Mouse (Mus musculus) heart, embryonic 12.5 days (tissue): Measurements from ENCODE around the gene Gm37240. TPM values are rescaled to one million over a fixed set of nuclear protein-coding genes. Genes with fewer than 3 reads are reported as not detected.

Source experiments
- ATAC-seq: fragments of 200-750 bp; cut with Nextera tagmentation; 2 replicates; pipeline ENCODE4 v1.8.0; 2017; ENCODE audit warnings: moderate TSS enrichment, moderate library complexity; ENCODE audit not compliant: insufficient number of reproducible peaks, low FRiP score
- H3K27ac ChIP-seq: fragments of 300-500 bp; sonication (generic); 2 replicates; pipeline ENCODE4 v1.5.1; 2016; ENCODE audit warnings: mild to moderate bottlenecking, moderate library complexity; ENCODE audit not compliant: poor library complexity, severe bottlenecking
- H3K27me3 ChIP-seq: fragments of 300-500 bp; sonication (generic); replicated peaks from 2 replicates; pipeline ENCODE4 v1.6.1; 2016; ENCODE audit warnings: mild to moderate bottlenecking, moderate library complexity
- H3K36me3 ChIP-seq: fragments of 300-500 bp; sonication (generic); 2 replicates; pipeline ENCODE4 v1.6.1; 2016; ENCODE audit warnings: mild to moderate bottlenecking, moderate library complexity
- H3K4me1 ChIP-seq: fragments of 300-500 bp; sonication (generic); replicated peaks from 2 replicates; pipeline ENCODE4 v1.6.1; 2016; ENCODE audit warnings: mild to moderate bottlenecking
- H3K4me2 ChIP-seq: fragments of 300-500 bp; sonication (generic); 2 replicates; pipeline ENCODE4 v1.6.1; 2016; ENCODE audit warnings: mild to moderate bottlenecking, moderate library complexity
- H3K4me3 ChIP-seq: fragments of 300-500 bp; sonication (generic); 2 replicates; pipeline ENCODE4 v1.5.1; 2016; ENCODE audit warnings: mild to moderate bottlenecking
- H3K9ac ChIP-seq: fragments of 300-500 bp; sonication (generic); 2 replicates; pipeline ENCODE4 v1.6.1; 2016; ENCODE audit warnings: mild to moderate bottlenecking, moderate library complexity
- H3K9me3 ChIP-seq: fragments of 300-500 bp; sonication (generic); replicated peaks from 2 replicates; pipeline ENCODE4 v1.6.1; 2016; ENCODE audit warnings: mild to moderate bottlenecking, moderate library complexity
- WGBS: fragments of 180-500 bp; shearing (Covaris S2); methylation state at CpG from one replicate; pipeline ENCODE4 v1.1.7; 2016; 5-methylcytosine and 5-hydroxymethylcytosine counted together
- polyA plus RNA-seq: library from polyadenylated mRNA; unstranded; fragments of >200 nt; fragmentation: Nextera tagmentation; extraction: Ambion mirVana; gene quantifications from 2 replicates; pipeline ENCODE4 v1.2.1, GENCODE M21; 2016

Gene Gm37240
- polyA plus RNA-seq, 1 experiment from 2014 or later, result 4.6 TPM

GRCm38 (mm10) chr3:85521311-85521907 lies 365.9 kb downstream of the Gm37240 start:
- Histone ChIP-seq H3K9me3 (0 out of 2 replicates have a peak, but pooled peaks cover 6% of the 10 kb centered on the region), H3K36me3 (no peaks in the 10 kb centered on the region), H3K27me3 (no peaks in the 10 kb centered on the region), H3K27ac (no peak overlapping the region), H3K4me3 (no peak overlapping the region), H3K4me2 (no peak overlapping the region), H3K4me1 (peaks cover 26% of the 10 kb centered on the region), H3K9ac (no peak overlapping the region)
- WGBS, result 70% methylated on average over 1 of the region's 1 CpGs
- no peak for ATAC-seq

GRCm38 (mm10) chr3:85518668-85519067 lies 368.6 kb downstream of the Gm37240 start:
- H3K27ac ChIP-seq, result peak overlapping the region; percentile 76
- peak; percentile 22; the same call in 1 of the 2 replicates for ATAC-seq
- H3K4me1 ChIP-seq, result peaks cover 37% of the 10 kb centered on the region
- H3K4me2 ChIP-seq, result no peak overlapping the region
- H3K9ac ChIP-seq, result no peak overlapping the region
- WGBS, result 41% methylated on average over 8 of the region's 8 CpGs
- H3K36me3 ChIP-seq, result no peaks in the 10 kb centered on the region
- H3K27me3 ChIP-seq, result no peaks in the 10 kb centered on the region; the same call in 1 of the 2 replicates
- no peaks in the 10 kb centered on the region for H3K9me3 ChIP-seq
- H3K4me3 ChIP-seq, result no peak overlapping the region

GRCm38 (mm10) chr3:85518072-85518471 lies 369.2 kb downstream of the Gm37240 start:
- no peaks in the 10 kb centered on the region; the same call in 1 of the 2 replicates for H3K27me3 ChIP-seq
- ATAC-seq, result peak; percentile 57
- H3K27ac ChIP-seq, result peak overlapping the region; percentile 76
- WGBS, result 50% methylated on average over 1 of the region's 1 CpGs
- no peak overlapping the region for H3K4me2 ChIP-seq
- peaks cover 37% of the 10 kb centered on the region for H3K4me1 ChIP-seq
- no peak overlapping the region for H3K4me3 ChIP-seq
- no peaks in the 10 kb centered on the region for H3K9me3 ChIP-seq
- no peaks in the 10 kb centered on the region for H3K36me3 ChIP-seq
- H3K9ac ChIP-seq, result no peak overlapping the region

- Histone ChIP-seq H3K27ac (no peak overlapping the region), H3K9me3 (no peaks in the 10 kb centered on the region), H3K27me3 (no peaks in the 10 kb centered on the region; the same call in 1 of the 2 replicates), H3K4me3 (no peak overlapping the region), H3K4me2 (no peak overlapping the region), H3K9ac (no peak overlapping the region), H3K36me3 (no peaks in the 10 kb centered on the region), H3K4me1 (peaks cover 37% of the 10 kb centered on the region)
- 70% methylated on average over 11 of the region's 11 CpGs for WGBS
- ATAC-seq, result no peak
Observed at GRCm38 (mm10) chr3:85516739-85517396, 370.4 kb downstream of the Gm37240 start.

GRCm38 (mm10) chr3:85514700-85515099 lies 372.6 kb downstream of the Gm37240 start:
- Histone ChIP-seq H3K36me3 (no peaks in the 10 kb centered on the region), H3K9ac (no peak overlapping the region), H3K4me3 (no peak overlapping the region), H3K27ac (peak overlapping the region; percentile 1; the same call in 1 of the 2 replicates), H3K4me2 (no peak overlapping the region), H3K4me1 (peaks cover 37% of the 10 kb centered on the region), H3K27me3 (no peaks in the 10 kb centered on the region; the same call in 1 of the 2 replicates), H3K9me3 (no peaks in the 10 kb centered on the region)
- WGBS, result 42% methylated on average over 11 of the region's 11 CpGs
- ATAC-seq, result peak; percentile 15; the same call in 1 of the 2 replicates

GRCm38 (mm10) chr3:85508717-85509279 lies 378.5 kb downstream of the Gm37240 start:
- Histone ChIP-seq H3K9me3 (no peaks in the 10 kb centered on the region), H3K4me1 (no peaks in the 10 kb centered on the region), H3K36me3 (no peaks in the 10 kb centered on the region), H3K4me3 (no peak overlapping the region), H3K27me3 (no peaks in the 10 kb centered on the region; the same call in 1 of the 2 replicates), H3K4me2 (no peak overlapping the region), H3K27ac (no peak overlapping the region), H3K9ac (no peak overlapping the region)
- 79% methylated on average over 5 of the region's 5 CpGs for WGBS
- ATAC-seq, result no peak

GRCm38 (mm10) chr3:85500096-85500495 lies 387.2 kb downstream of the Gm37240 start:
- Histone ChIP-seq H3K4me1 (no peaks in the 10 kb centered on the region), H3K4me3 (no peak overlapping the region), H3K36me3 (no peaks in the 10 kb centered on the region), H3K9me3 (peaks cover 6% of the 10 kb centered on the region; the same call in 1 of the 2 replicates), H3K4me2 (no peak overlapping the region), H3K27ac (no peak overlapping the region), H3K9ac (no peak overlapping the region), H3K27me3 (no peaks in the 10 kb centered on the region; the same call in 1 of the 2 replicates)
- WGBS, result 74% methylated on average over 3 of the region's 3 CpGs
- no peak for ATAC-seq

GRCm38 (mm10) chr3:85496146-85496545 lies 391.2 kb downstream of the Gm37240 start:
- no peaks in the 10 kb centered on the region for H3K36me3 ChIP-seq
- ATAC-seq, result no peak
- 80% methylated on average over 4 of the region's 4 CpGs for WGBS
- H3K4me2 ChIP-seq, result no peak overlapping the region
- no peaks in the 10 kb centered on the region for H3K27me3 ChIP-seq
- no peak overlapping the region for H3K27ac ChIP-seq
- H3K9me3 ChIP-seq, result no peaks in the 10 kb centered on the region
- H3K4me1 ChIP-seq, result no peaks in the 10 kb centered on the region
- H3K4me3 ChIP-seq, result no peak overlapping the region
- no peak overlapping the region for H3K9ac ChIP-seq

GRCm38 (mm10) chr3:85493796-85494195 lies 393.5 kb downstream of the Gm37240 start:
- Histone ChIP-seq H3K4me2 (no peak overlapping the region), H3K27me3 (no peaks in the 10 kb centered on the region), H3K9ac (no peak overlapping the region), H3K27ac (no peak overlapping the region), H3K36me3 (no peaks in the 10 kb centered on the region), H3K4me3 (no peak overlapping the region), H3K9me3 (no peaks in the 10 kb centered on the region), H3K4me1 (no peaks in the 10 kb centered on the region)
- WGBS, result 84% methylated on average over 8 of the region's 8 CpGs
- no peak for ATAC-seq

GRCm38 (mm10) chr3:85490204-85490603 lies 397.1 kb downstream of the Gm37240 start:
- Histone ChIP-seq H3K4me2 (no peak overlapping the region), H3K9ac (no peak overlapping the region), H3K4me1 (no peaks in the 10 kb centered on the region), H3K36me3 (no peaks in the 10 kb centered on the region), H3K4me3 (no peak overlapping the region), H3K27ac (no peak overlapping the region), H3K27me3 (no peaks in the 10 kb centered on the region), H3K9me3 (no peaks in the 10 kb centered on the region)
- no peak for ATAC-seq
- WGBS, result 85% methylated on average over 3 of the region's 3 CpGs

GRCm38 (mm10) chr3:85487379-85487778 lies 399.9 kb downstream of the Gm37240 start:
- Histone ChIP-seq H3K36me3 (no peaks in the 10 kb centered on the region), H3K9me3 (no peaks in the 10 kb centered on the region), H3K9ac (no peak overlapping the region), H3K4me3 (no peak overlapping the region), H3K4me2 (no peak overlapping the region), H3K27ac (no peak overlapping the region), H3K27me3 (no peaks in the 10 kb centered on the region), H3K4me1 (peaks cover 5% of the 10 kb centered on the region)
- ATAC-seq, result no peak
- WGBS, result 85% methylated on average over 6 of the region's 6 CpGs
